Mouse (Mus musculus): ENCODE measurements around the gene Tes. TPM values are rescaled to one million over a fixed set of nuclear protein-coding genes. Genes with fewer than 3 reads are reported as not detected.

Tes gene
- polyA plus RNA-seq, 1 experiment: 59.2 TPM

DNA sequence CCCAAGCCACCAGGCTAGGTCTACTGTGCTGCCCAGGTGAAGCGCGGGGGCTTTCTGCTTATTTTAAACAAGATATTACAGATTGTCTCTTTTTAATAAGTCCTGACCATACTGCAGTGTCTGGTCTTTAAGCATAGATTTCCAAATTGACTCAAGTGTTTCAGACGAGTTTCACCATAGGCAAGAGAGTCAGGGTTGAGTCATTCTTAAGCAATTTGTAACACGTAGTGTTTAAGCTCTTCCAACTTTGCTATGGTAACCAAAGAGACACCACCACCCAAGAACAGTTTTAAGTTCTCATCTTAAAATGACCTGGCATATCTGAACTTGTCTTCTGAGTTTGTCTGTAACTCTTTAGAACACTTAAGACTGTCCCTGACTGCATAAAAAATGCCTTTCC, 44.3 kb downstream of the Tes start:
- Histone ChIP-seq H3K27me3 (ENCODE audit: control insufficient read depth, insufficient read depth, low read length) (no peaks in the 10 kb centered on the region), H3K36me3 (ENCODE audit: control insufficient read depth, insufficient read depth, low read length) (no peaks in the 10 kb centered on the region), H3K27ac (ENCODE audit: control insufficient read depth, insufficient read depth, low read length) (no peak overlapping the region), H3K4me3 (ENCODE audit: control insufficient read depth, insufficient read depth, low read length) (no peak overlapping the region), H3K4me1 (replicated peaks; ENCODE audit: control insufficient read depth, insufficient read depth, low read length) (no peaks in the 10 kb centered on the region)
- no peak for TF ChIP-seq CTCF (IDR thresholded peaks at IDR 0.05; ENCODE audit: borderline replicate concordance, control insufficient read depth, extremely low read depth, insufficient read depth, low read length, poor library complexity)
- TF ChIP-seq POLR2A (IDR thresholded peaks at IDR 0.05; ENCODE audit: control insufficient read depth, extremely low read depth, insufficient read depth, low read length, poor library complexity): no peak
- 95% methylated on average over 4 of the region's 4 CpGs for WGBS
- DNase-seq: no peak

- 79% methylated on average over 6 of the region's 6 CpGs for WGBS
These were observed 45.7 kb downstream of the Tes start for GRCm38 (mm10) chr6:17110564-17111100.

GRCm38 (mm10) chr6:17112081-17112480, 47.1 kb downstream of the Tes start:
- DNase-seq: no peak
- no peaks in the 10 kb centered on the region for H3K27me3 ChIP-seq (ENCODE audit: control insufficient read depth, insufficient read depth, low read length)
- no peaks in the 10 kb centered on the region for H3K36me3 ChIP-seq (ENCODE audit: control insufficient read depth, insufficient read depth, low read length)
- H3K4me3 ChIP-seq (ENCODE audit: control insufficient read depth, insufficient read depth, low read length): no peak overlapping the region
- 97% methylated on average over 1 of the region's 1 CpGs for WGBS
- H3K4me1 ChIP-seq (replicated peaks; ENCODE audit: control insufficient read depth, insufficient read depth, low read length): no peaks in the 10 kb centered on the region
- TF ChIP-seq CTCF (IDR thresholded peaks at IDR 0.05; ENCODE audit: borderline replicate concordance, control insufficient read depth, extremely low read depth, insufficient read depth, low read length, poor library complexity) (no peak), POLR2A (IDR thresholded peaks at IDR 0.05; ENCODE audit: control insufficient read depth, extremely low read depth, insufficient read depth, low read length, poor library complexity) (no peak)
- no peak overlapping the region for H3K27ac ChIP-seq (ENCODE audit: control insufficient read depth, insufficient read depth, low read length)

More at GRCm38 (mm10) chr6:17110564-17111100, 45.7 kb downstream of the Tes start:
- TF ChIP-seq CTCF (IDR thresholded peaks at IDR 0.05; ENCODE audit: borderline replicate concordance, control insufficient read depth, extremely low read depth, insufficient read depth, low read length, poor library complexity): no peak
- TF ChIP-seq POLR2A (IDR thresholded peaks at IDR 0.05; ENCODE audit: control insufficient read depth, extremely low read depth, insufficient read depth, low read length, poor library complexity): no peak
- Histone ChIP-seq H3K4me3 (ENCODE audit: control insufficient read depth, insufficient read depth, low read length) (no peak overlapping the region), H3K27me3 (ENCODE audit: control insufficient read depth, insufficient read depth, low read length) (no peaks in the 10 kb centered on the region), H3K27ac (ENCODE audit: control insufficient read depth, insufficient read depth, low read length) (no peak overlapping the region), H3K4me1 (replicated peaks; ENCODE audit: control insufficient read depth, insufficient read depth, low read length) (no peaks in the 10 kb centered on the region), H3K36me3 (ENCODE audit: control insufficient read depth, insufficient read depth, low read length) (no peaks in the 10 kb centered on the region)
- DNase-seq: no peak

DNA sequence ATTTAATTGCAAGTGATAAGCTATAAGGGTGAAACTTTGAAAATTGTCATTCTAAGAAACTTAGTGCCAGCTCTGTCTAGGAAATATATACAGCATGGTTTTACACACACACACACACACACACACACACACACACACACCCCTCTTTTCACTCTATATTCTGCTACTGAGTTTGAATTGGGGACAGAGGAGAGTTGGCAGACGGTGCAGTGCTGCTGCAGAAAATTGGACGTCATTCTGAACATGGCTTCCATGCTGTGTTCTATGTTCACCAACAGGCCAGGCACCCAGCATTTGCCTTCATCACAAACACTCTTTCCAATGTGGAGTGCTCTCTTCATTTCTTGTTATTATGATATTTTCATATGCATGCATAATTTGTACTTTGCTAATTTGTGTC, 48.0 kb downstream of the Tes start:
- Histone ChIP-seq H3K36me3 (ENCODE audit: control insufficient read depth, insufficient read depth, low read length) (no peaks in the 10 kb centered on the region), H3K27me3 (ENCODE audit: control insufficient read depth, insufficient read depth, low read length) (no peaks in the 10 kb centered on the region), H3K4me1 (replicated peaks; ENCODE audit: control insufficient read depth, insufficient read depth, low read length) (no peaks in the 10 kb centered on the region), H3K27ac (ENCODE audit: control insufficient read depth, insufficient read depth, low read length) (no peak overlapping the region), H3K4me3 (ENCODE audit: control insufficient read depth, insufficient read depth, low read length) (no peak overlapping the region)
- TF ChIP-seq POLR2A (IDR thresholded peaks at IDR 0.05; ENCODE audit: control insufficient read depth, extremely low read depth, insufficient read depth, low read length, poor library complexity) (no peak), CTCF (IDR thresholded peaks at IDR 0.05; ENCODE audit: borderline replicate concordance, control insufficient read depth, extremely low read depth, insufficient read depth, low read length, poor library complexity) (no peak)
- no peak for DNase-seq
- WGBS: 98% methylated on average over 2 of the region's 2 CpGs

DNA sequence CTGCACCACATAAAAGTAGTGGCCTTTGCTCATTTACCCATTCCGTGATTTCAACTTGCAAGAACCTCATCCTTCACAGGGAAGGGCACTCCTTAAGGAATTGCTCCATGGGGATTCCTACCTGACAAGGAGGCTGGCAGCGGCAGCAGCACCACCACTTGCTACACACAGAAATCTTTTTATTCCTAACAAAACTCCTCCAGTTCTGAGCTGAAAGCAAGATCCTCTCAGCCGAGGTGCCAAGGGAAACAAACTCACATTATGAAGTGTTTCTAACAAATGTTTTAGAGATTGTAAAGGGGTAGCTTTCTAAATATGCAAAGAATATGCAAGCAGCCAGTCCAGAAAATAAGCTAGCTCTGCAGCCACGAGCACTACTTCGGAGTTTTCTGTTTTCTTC, 49.6 kb downstream of the Tes start:
- Histone ChIP-seq H3K4me1 (replicated peaks; ENCODE audit: control insufficient read depth, insufficient read depth, low read length) (no peaks in the 10 kb centered on the region), H3K36me3 (ENCODE audit: control insufficient read depth, insufficient read depth, low read length) (no peaks in the 10 kb centered on the region), H3K27ac (ENCODE audit: control insufficient read depth, insufficient read depth, low read length) (no peak overlapping the region), H3K4me3 (ENCODE audit: control insufficient read depth, insufficient read depth, low read length) (no peak overlapping the region), H3K27me3 (ENCODE audit: control insufficient read depth, insufficient read depth, low read length) (no peaks in the 10 kb centered on the region)
- 97% methylated on average over 5 of the region's 5 CpGs for WGBS
- no peak for TF ChIP-seq POLR2A (IDR thresholded peaks at IDR 0.05; ENCODE audit: control insufficient read depth, extremely low read depth, insufficient read depth, low read length, poor library complexity)
- no peak for TF ChIP-seq CTCF (IDR thresholded peaks at IDR 0.05; ENCODE audit: borderline replicate concordance, control insufficient read depth, extremely low read depth, insufficient read depth, low read length, poor library complexity)
- no peak for DNase-seq

- H3K4me1 ChIP-seq (replicated peaks; ENCODE audit: control insufficient read depth, insufficient read depth, low read length): no peaks in the 10 kb centered on the region
- no peak for TF ChIP-seq CTCF (IDR thresholded peaks at IDR 0.05; ENCODE audit: borderline replicate concordance, control insufficient read depth, extremely low read depth, insufficient read depth, low read length, poor library complexity)
- no peak for TF ChIP-seq POLR2A (IDR thresholded peaks at IDR 0.05; ENCODE audit: control insufficient read depth, extremely low read depth, insufficient read depth, low read length, poor library complexity)
- no peaks in the 10 kb centered on the region for H3K36me3 ChIP-seq (ENCODE audit: control insufficient read depth, insufficient read depth, low read length)
- H3K4me3 ChIP-seq (ENCODE audit: control insufficient read depth, insufficient read depth, low read length): no peak overlapping the region
- DNase-seq: no peak
- no peak overlapping the region for H3K27ac ChIP-seq (ENCODE audit: control insufficient read depth, insufficient read depth, low read length)
- H3K27me3 ChIP-seq (ENCODE audit: control insufficient read depth, insufficient read depth, low read length): no peaks in the 10 kb centered on the region
- 78% methylated on average over 2 of the region's 2 CpGs for WGBS
These were observed 50.3 kb downstream of the Tes start for GRCm38 (mm10) chr6:17115046-17115790.

All from thymus, adult 2 months (tissue).